Mouse (Mus musculus): ENCODE measurements around the gene Rnf138rt1. TPM values are rescaled to one million over a fixed set of nuclear protein-coding genes. Genes with fewer than 3 reads are reported as not detected.

The Rnf138rt1 gene
- polyA plus RNA-seq (2016; fragmentation: Nextera tagmentation; extraction: Ambion mirVana) = 0.29 and 0.41 TPM in 2 replicates

- no peaks in the 10 kb centered on the region for H3K9me3 ChIP-seq
- no peak within 1 kb of the TSS for H3K27ac ChIP-seq
- H3K4me3 ChIP-seq (replicated peaks) = peak within 1 kb of the TSS; percentile 37
- no peak within 1 kb of the TSS for H3K9ac ChIP-seq (replicated peaks)
- H3K36me3 ChIP-seq = no peaks in the 10 kb centered on the region
- H3K27me3 ChIP-seq = peaks cover 65% of the 10 kb centered on the region
- H3K4me1 ChIP-seq (replicated peaks) = no peaks in the 10 kb centered on the region
- 18% methylated on average over 42 of the region's 42 CpGs for WGBS
- peak within 1 kb of the TSS; percentile 68 for H3K4me2 ChIP-seq
- ATAC-seq (ENCODE audit: insufficient number of reproducible peaks, insufficient read depth, low FRiP score, low TSS enrichment, low read depth) = no peak
These were observed at the start of gene Rnf138rt1 for GRCm38 (mm10) chrX:163760617-163761434. TSS of gene Rnf138rt1 (minus strand) at chrX:163761329.

DNA sequence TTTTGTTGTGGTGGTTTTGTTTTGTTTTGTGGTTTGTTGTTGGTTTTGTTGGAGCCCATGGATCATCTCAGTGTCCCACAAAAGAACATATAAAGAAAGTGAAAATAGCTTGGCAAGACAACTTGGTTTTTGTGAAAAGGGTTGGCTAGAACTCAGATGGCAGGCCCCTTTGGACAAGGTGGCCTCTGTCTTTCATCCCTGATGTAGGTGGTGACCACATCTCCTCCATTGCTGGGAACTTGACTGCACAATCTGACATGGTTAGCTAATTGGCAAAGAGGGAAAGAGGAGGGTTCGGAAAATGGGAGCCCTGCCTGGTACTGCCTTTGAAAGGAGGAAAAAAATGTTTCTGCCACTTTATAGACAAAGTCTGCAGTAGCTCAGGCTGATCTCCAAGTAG, 46.1 kb upstream of the Rnf138rt1 start:
- Histone ChIP-seq H3K9ac (replicated peaks) (no peak overlapping the region), H3K4me2 (no peak overlapping the region), H3K27ac (no peak overlapping the region), H3K4me1 (replicated peaks) (no peaks in the 10 kb centered on the region), H3K27me3 (peaks cover 32% of the 10 kb centered on the region), H3K36me3 (no peaks in the 10 kb centered on the region), H3K4me3 (replicated peaks) (no peak overlapping the region), H3K9me3 (no peaks in the 10 kb centered on the region)
- no peak for ATAC-seq (ENCODE audit: insufficient number of reproducible peaks, insufficient read depth, low FRiP score, low TSS enrichment, low read depth)
- WGBS = 86% methylated on average over 1 of the region's 1 CpGs

DNA sequence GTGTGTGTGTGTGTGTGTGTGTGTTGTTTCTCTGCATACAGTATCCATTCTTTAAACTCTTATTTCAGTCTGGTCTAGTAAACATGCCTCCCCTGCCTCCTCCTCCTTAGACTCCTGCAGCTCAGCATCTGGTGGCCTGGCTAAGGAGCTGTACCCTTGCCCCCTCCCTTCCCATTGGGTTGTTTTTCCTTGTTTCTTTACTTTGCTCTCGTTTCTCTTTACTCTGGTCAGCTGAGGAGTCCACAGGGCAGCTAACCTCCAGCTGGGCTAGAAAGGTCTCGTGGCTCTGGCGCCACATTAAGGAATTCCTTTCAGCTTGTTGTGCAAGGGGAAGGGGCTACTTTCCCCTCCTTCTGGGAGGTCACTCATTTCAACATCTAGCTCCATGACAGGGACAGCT, 5.2 kb upstream of the Rnf138rt1 start:
- no peak overlapping the region for H3K4me3 ChIP-seq (replicated peaks)
- H3K27me3 ChIP-seq = peaks cover 52% of the 10 kb centered on the region
- no peaks in the 10 kb centered on the region for H3K4me1 ChIP-seq (replicated peaks)
- no peaks in the 10 kb centered on the region for H3K36me3 ChIP-seq
- WGBS = 37% methylated on average over 3 of the region's 3 CpGs
- no peak for ATAC-seq (ENCODE audit: insufficient number of reproducible peaks, insufficient read depth, low FRiP score, low TSS enrichment, low read depth)
- no peaks in the 10 kb centered on the region for H3K9me3 ChIP-seq
- H3K27ac ChIP-seq = no peak overlapping the region
- no peak overlapping the region for H3K4me2 ChIP-seq
- H3K9ac ChIP-seq (replicated peaks) = no peak overlapping the region

DNA sequence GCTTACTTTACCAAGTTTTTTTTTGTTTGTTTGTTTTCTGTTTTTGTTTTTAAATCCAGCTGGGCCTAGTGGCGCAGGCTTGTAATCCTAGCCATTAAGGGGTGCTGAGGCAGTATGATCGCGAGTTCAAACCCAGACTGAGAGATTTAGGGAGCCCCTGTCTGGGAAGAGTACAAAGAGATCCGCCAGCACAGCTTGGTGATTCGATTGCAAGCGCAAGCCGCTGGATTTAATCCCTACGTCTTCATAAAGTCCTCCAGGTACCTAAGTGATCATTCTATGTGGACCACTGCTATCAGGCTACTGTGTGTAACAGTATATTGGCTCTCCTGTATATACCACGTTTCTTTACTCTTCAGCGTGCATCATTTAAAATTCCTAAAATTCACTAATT, 303 bp upstream of the Rnf138rt1 start:
- no peaks in the 10 kb centered on the region for H3K9me3 ChIP-seq
- no peak overlapping the region for H3K27ac ChIP-seq
- H3K36me3 ChIP-seq = no peaks in the 10 kb centered on the region
- WGBS = 30% methylated on average over 10 of the region's 10 CpGs
- peak overlapping the region; percentile 68 for H3K4me2 ChIP-seq
- no peaks in the 10 kb centered on the region for H3K4me1 ChIP-seq (replicated peaks)
- H3K27me3 ChIP-seq = peaks cover 71% of the 10 kb centered on the region
- peak overlapping the region; percentile 37 for H3K4me3 ChIP-seq (replicated peaks)
- no peak overlapping the region for H3K9ac ChIP-seq (replicated peaks)
- no peak for ATAC-seq (ENCODE audit: insufficient number of reproducible peaks, insufficient read depth, low FRiP score, low TSS enrichment, low read depth)

GRCm38 (mm10) chrX:163745996-163746395, 15.1 kb downstream of the Rnf138rt1 start:
- Histone ChIP-seq H3K4me3 (replicated peaks) (no peak overlapping the region), H3K4me1 (replicated peaks) (no peaks in the 10 kb centered on the region), H3K4me2 (no peak overlapping the region), H3K27ac (no peak overlapping the region), H3K36me3 (no peaks in the 10 kb centered on the region), H3K27me3 (peaks cover 23% of the 10 kb centered on the region), H3K9me3 (no peaks in the 10 kb centered on the region), H3K9ac (replicated peaks) (no peak overlapping the region)
- 78% methylated on average over 6 of the region's 6 CpGs for WGBS
- ATAC-seq (ENCODE audit: insufficient number of reproducible peaks, insufficient read depth, low FRiP score, low TSS enrichment, low read depth) = no peak

DNA sequence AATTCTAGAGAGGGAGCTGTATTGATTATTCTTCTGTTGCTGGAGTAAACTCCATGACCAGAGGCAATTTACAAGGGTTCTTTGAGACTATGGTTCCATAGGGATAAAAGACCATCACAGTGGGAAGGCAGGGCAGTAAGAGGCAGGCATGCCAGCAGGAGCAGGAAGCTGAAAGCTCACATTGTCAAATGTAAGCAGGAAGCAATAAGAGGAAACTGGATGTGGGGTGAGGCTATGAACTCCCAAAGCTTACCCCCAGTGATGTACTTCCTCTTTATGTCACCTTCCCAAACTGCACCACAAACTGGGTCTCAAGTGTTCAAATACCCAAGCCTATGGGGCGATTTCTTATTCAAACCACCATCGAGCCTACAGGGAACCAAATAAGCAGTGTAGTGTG, 17.2 kb downstream of the Rnf138rt1 start:
- H3K4me1 ChIP-seq (replicated peaks) = no peaks in the 10 kb centered on the region
- no peak overlapping the region for H3K27ac ChIP-seq
- H3K36me3 ChIP-seq = no peaks in the 10 kb centered on the region
- no peaks in the 10 kb centered on the region for H3K9me3 ChIP-seq
- H3K4me3 ChIP-seq (replicated peaks) = no peak overlapping the region
- 80% methylated on average over 2 of the region's 2 CpGs for WGBS
- no peak overlapping the region for H3K9ac ChIP-seq (replicated peaks)
- peaks cover 22% of the 10 kb centered on the region for H3K27me3 ChIP-seq
- ATAC-seq (ENCODE audit: insufficient number of reproducible peaks, insufficient read depth, low FRiP score, low TSS enrichment, low read depth) = no peak
- H3K4me2 ChIP-seq = no peak overlapping the region

DNA sequence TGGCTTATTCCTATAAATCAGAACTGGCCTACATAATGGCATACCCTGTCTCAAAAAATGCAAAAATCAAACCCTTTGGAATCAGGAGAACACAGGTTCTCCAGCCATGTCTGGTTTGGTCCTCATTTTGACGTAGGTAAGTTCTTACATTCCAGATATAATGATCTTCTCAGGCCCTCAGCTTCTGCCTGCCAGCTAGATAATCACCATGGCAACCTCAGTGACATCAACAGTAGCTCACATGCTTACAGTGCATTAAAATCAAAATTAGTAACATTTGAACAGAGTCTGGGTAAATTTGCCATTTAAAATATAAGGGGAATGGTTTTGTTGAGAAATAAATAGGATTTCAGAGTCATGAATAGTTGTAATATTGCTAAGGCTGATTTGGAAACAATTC, 22.2 kb downstream of the Rnf138rt1 start:
- no peak for ATAC-seq (ENCODE audit: insufficient number of reproducible peaks, insufficient read depth, low FRiP score, low TSS enrichment, low read depth)
- H3K27me3 ChIP-seq = peaks cover 22% of the 10 kb centered on the region
- WGBS = 65% methylated on average over 1 of the region's 1 CpGs
- H3K36me3 ChIP-seq = no peaks in the 10 kb centered on the region
- no peak overlapping the region for H3K9ac ChIP-seq (replicated peaks)
- no peaks in the 10 kb centered on the region for H3K4me1 ChIP-seq (replicated peaks)
- H3K27ac ChIP-seq = no peak overlapping the region
- no peak overlapping the region for H3K4me3 ChIP-seq (replicated peaks)
- H3K4me2 ChIP-seq = no peak overlapping the region
- no peaks in the 10 kb centered on the region for H3K9me3 ChIP-seq

GRCm38 (mm10) chrX:163734145-163734544, 27.0 kb downstream of the Rnf138rt1 start:
- H3K9ac ChIP-seq (replicated peaks) = no peak overlapping the region
- H3K4me1 ChIP-seq (replicated peaks) = no peaks in the 10 kb centered on the region
- H3K27me3 ChIP-seq = peaks cover 16% of the 10 kb centered on the region
- no peak for ATAC-seq (ENCODE audit: insufficient number of reproducible peaks, insufficient read depth, low FRiP score, low TSS enrichment, low read depth)
- no peak overlapping the region for H3K4me2 ChIP-seq
- no peaks in the 10 kb centered on the region for H3K9me3 ChIP-seq
- H3K4me3 ChIP-seq (replicated peaks) = no peak overlapping the region
- 89% methylated on average over 1 of the region's 1 CpGs for WGBS
- H3K27ac ChIP-seq = no peak overlapping the region
- H3K36me3 ChIP-seq = no peaks in the 10 kb centered on the region

DNA sequence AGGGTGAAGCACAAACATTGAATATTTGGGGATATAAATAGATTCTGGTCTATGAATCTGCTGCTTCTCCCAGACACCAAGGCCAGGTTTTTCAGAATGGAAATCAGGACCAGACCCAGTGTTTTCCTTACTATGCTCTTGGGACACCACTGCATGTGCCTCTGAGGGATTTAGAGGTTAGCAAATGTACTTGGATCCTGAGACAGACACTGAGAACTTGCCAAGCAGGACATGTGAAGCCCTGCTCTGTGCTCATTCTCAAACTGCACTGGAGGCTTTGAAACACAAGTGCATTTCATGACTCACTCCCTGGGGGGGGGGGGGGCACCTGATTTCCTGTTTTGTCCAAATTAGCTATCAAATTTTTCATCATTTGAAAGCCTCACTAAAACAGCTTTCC, 37.5 kb downstream of the Rnf138rt1 start:
- no peaks in the 10 kb centered on the region; the same call in 1 of the 2 replicates for H3K4me1 ChIP-seq (replicated peaks)
- H3K27ac ChIP-seq = peak overlapping the region; percentile 17; the same call in 1 of the 2 replicates
- H3K4me3 ChIP-seq (replicated peaks) = no peak overlapping the region
- H3K4me2 ChIP-seq = no peak overlapping the region
- H3K9me3 ChIP-seq = no peaks in the 10 kb centered on the region
- H3K36me3 ChIP-seq = no peaks in the 10 kb centered on the region
- ATAC-seq (ENCODE audit: insufficient number of reproducible peaks, insufficient read depth, low FRiP score, low TSS enrichment, low read depth) = no peak
- peaks cover 30% of the 10 kb centered on the region for H3K27me3 ChIP-seq
- H3K9ac ChIP-seq (replicated peaks) = no peak overlapping the region

DNA sequence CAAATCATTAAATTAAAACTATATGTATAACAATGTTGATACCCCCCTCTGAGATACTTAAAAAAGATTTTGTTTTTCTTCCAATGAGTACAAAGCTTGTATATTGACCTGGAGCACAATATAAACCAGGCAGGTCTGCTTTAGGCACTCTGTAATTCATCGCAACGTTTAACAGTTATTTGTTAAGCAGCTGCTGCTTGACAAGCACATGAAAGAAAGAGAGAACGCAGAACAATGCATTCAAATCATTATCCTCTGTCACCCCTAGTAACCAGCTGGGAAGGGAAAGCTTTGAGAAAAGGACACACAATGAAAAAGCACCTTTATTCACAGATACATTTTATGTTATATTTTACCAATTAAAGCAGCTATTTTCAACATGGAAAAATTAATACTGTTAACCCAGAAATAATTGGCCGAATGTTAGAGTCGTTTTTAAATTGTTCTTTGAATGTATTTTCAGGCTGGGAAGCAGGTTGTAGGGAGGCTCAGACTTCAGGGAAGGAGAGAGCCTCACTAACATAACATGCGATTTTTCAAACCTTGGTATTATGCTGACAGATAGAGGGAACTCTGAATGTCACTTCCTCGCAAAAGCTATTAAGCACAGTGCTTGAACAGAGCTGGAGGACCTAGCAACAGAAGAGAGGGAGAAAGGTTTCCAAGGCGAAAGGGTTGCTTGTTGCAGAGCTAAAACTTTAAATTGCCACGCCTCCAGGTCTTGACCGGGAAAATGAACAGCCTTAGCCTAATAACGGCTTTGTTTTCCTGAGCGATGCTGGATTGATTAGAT, 38.1 kb downstream of the Rnf138rt1 start:
- H3K4me2 ChIP-seq = no peak overlapping the region
- WGBS = 40% methylated on average over 12 of the region's 12 CpGs
- H3K27me3 ChIP-seq = peaks cover 30% of the 10 kb centered on the region

GRCm38 (mm10) chrX:163720597-163720996, 40.5 kb downstream of the Rnf138rt1 start:
- Histone ChIP-seq H3K27ac (no peak overlapping the region), H3K9me3 (no peaks in the 10 kb centered on the region), H3K4me1 (replicated peaks) (no peaks in the 10 kb centered on the region; the same call in 1 of the 2 replicates), H3K27me3 (peaks cover 31% of the 10 kb centered on the region), H3K9ac (replicated peaks) (no peak overlapping the region), H3K4me3 (replicated peaks) (no peak overlapping the region), H3K4me2 (no peak overlapping the region), H3K36me3 (no peaks in the 10 kb centered on the region)
- 81% methylated on average over 2 of the region's 2 CpGs for WGBS
- no peak for ATAC-seq (ENCODE audit: insufficient number of reproducible peaks, insufficient read depth, low FRiP score, low TSS enrichment, low read depth)

More for the DNA sequence above, 38.1 kb downstream of the Rnf138rt1 start:
- Histone ChIP-seq H3K9ac (replicated peaks) (no peak overlapping the region), H3K36me3 (no peaks in the 10 kb centered on the region), H3K9me3 (no peaks in the 10 kb centered on the region), H3K27ac (peak overlapping the region; percentile 17; the same call in 1 of the 2 replicates), H3K4me1 (replicated peaks) (no peaks in the 10 kb centered on the region; the same call in 1 of the 2 replicates), H3K4me3 (replicated peaks) (no peak overlapping the region)
- no peak for ATAC-seq (ENCODE audit: insufficient number of reproducible peaks, insufficient read depth, low FRiP score, low TSS enrichment, low read depth)
